Mouse (Mus musculus): Measurements from ENCODE around the gene Asb7. TPM values are rescaled to one million over a fixed set of nuclear protein-coding genes. Genes with fewer than 3 reads are reported as not detected.

Gene Asb7
- 7.3 and 8.2 TPM in 2 replicates for polyA plus RNA-seq (2012; rRNA removed)

- Histone ChIP-seq H3K4me3 (ENCODE audit: control insufficient read depth, insufficient read depth, low read length) (peak within 1 kb of the TSS; percentile 82), H3K36me3 (ENCODE audit: control insufficient read depth, insufficient read depth, low read length) (no peaks in the 10 kb centered on the region), H3K4me1 (replicated peaks; ENCODE audit: control insufficient read depth, insufficient read depth, low read length) (peaks cover 4% of the 10 kb centered on the region), H3K27me3 (ENCODE audit: control insufficient read depth, insufficient read depth, low read length) (no peaks in the 10 kb centered on the region), H3K27ac (ENCODE audit: control insufficient read depth, insufficient read depth, low read length) (peak within 1 kb of the TSS; percentile 9; the same call in 1 of the 2 replicates)
- no peak for DNase-seq
- TF ChIP-seq POLR2A (IDR thresholded peaks at IDR 0.05; ENCODE audit: control insufficient read depth, extremely low read depth, insufficient read depth, low read length, poor library complexity) (no peak), CTCF (IDR thresholded peaks at IDR 0.05; ENCODE audit: borderline replicate concordance, control insufficient read depth, extremely low read depth, insufficient read depth, low read length, poor library complexity) (no peak)
- under 1% methylated on average over 18 of the region's 18 CpGs for WGBS
These were observed at the start of gene Asb7 for GRCm38 (mm10) chr7:66689294-66689619. Asb7 (minus strand) TSS chr7:66689596.

GRCm38 (mm10) chr7:66737418-66737817 lies 48.0 kb upstream of the Asb7 start:
- no peak overlapping the region for H3K4me3 ChIP-seq (ENCODE audit: control insufficient read depth, insufficient read depth, low read length)
- TF ChIP-seq CTCF (IDR thresholded peaks at IDR 0.05; ENCODE audit: borderline replicate concordance, control insufficient read depth, extremely low read depth, insufficient read depth, low read length, poor library complexity) (no peak), POLR2A (IDR thresholded peaks at IDR 0.05; ENCODE audit: control insufficient read depth, extremely low read depth, insufficient read depth, low read length, poor library complexity) (no peak)
- 92% methylated on average over 4 of the region's 4 CpGs for WGBS
- no peaks in the 10 kb centered on the region for H3K36me3 ChIP-seq (ENCODE audit: control insufficient read depth, insufficient read depth, low read length)
- H3K27ac ChIP-seq (ENCODE audit: control insufficient read depth, insufficient read depth, low read length) = no peak overlapping the region
- DNase-seq = no peak
- no peaks in the 10 kb centered on the region for H3K4me1 ChIP-seq (replicated peaks; ENCODE audit: control insufficient read depth, insufficient read depth, low read length)
- no peaks in the 10 kb centered on the region for H3K27me3 ChIP-seq (ENCODE audit: control insufficient read depth, insufficient read depth, low read length)

- 94% methylated on average over 6 of the region's 6 CpGs for WGBS
- Histone ChIP-seq H3K4me3 (ENCODE audit: control insufficient read depth, insufficient read depth, low read length) (no peak overlapping the region), H3K27ac (ENCODE audit: control insufficient read depth, insufficient read depth, low read length) (no peak overlapping the region), H3K36me3 (ENCODE audit: control insufficient read depth, insufficient read depth, low read length) (no peaks in the 10 kb centered on the region), H3K27me3 (ENCODE audit: control insufficient read depth, insufficient read depth, low read length) (no peaks in the 10 kb centered on the region), H3K4me1 (replicated peaks; ENCODE audit: control insufficient read depth, insufficient read depth, low read length) (no peaks in the 10 kb centered on the region)
- no peak for DNase-seq
- TF ChIP-seq POLR2A (IDR thresholded peaks at IDR 0.05; ENCODE audit: control insufficient read depth, extremely low read depth, insufficient read depth, low read length, poor library complexity) = no peak
- TF ChIP-seq CTCF (IDR thresholded peaks at IDR 0.05; ENCODE audit: borderline replicate concordance, control insufficient read depth, extremely low read depth, insufficient read depth, low read length, poor library complexity) = no peak
These were observed 45.6 kb upstream of the Asb7 start for GRCm38 (mm10) chr7:66734993-66735392.

GRCm38 (mm10) chr7:66734466-66734865 lies 45.1 kb upstream of the Asb7 start:
- Histone ChIP-seq H3K4me1 (replicated peaks; ENCODE audit: control insufficient read depth, insufficient read depth, low read length) (no peaks in the 10 kb centered on the region), H3K27me3 (ENCODE audit: control insufficient read depth, insufficient read depth, low read length) (no peaks in the 10 kb centered on the region), H3K4me3 (ENCODE audit: control insufficient read depth, insufficient read depth, low read length) (no peak overlapping the region), H3K27ac (ENCODE audit: control insufficient read depth, insufficient read depth, low read length) (no peak overlapping the region), H3K36me3 (ENCODE audit: control insufficient read depth, insufficient read depth, low read length) (no peaks in the 10 kb centered on the region)
- no peak for DNase-seq
- 98% methylated on average over 4 of the region's 4 CpGs for WGBS
- TF ChIP-seq CTCF (IDR thresholded peaks at IDR 0.05; ENCODE audit: borderline replicate concordance, control insufficient read depth, extremely low read depth, insufficient read depth, low read length, poor library complexity) = no peak
- no peak for TF ChIP-seq POLR2A (IDR thresholded peaks at IDR 0.05; ENCODE audit: control insufficient read depth, extremely low read depth, insufficient read depth, low read length, poor library complexity)

GRCm38 (mm10) chr7:66733882-66734281 lies 44.5 kb upstream of the Asb7 start:
- H3K4me1 ChIP-seq (replicated peaks; ENCODE audit: control insufficient read depth, insufficient read depth, low read length) = no peaks in the 10 kb centered on the region
- H3K36me3 ChIP-seq (ENCODE audit: control insufficient read depth, insufficient read depth, low read length) = no peaks in the 10 kb centered on the region
- 95% methylated on average over 11 of the region's 11 CpGs for WGBS
- no peak for DNase-seq
- no peaks in the 10 kb centered on the region for H3K27me3 ChIP-seq (ENCODE audit: control insufficient read depth, insufficient read depth, low read length)
- H3K27ac ChIP-seq (ENCODE audit: control insufficient read depth, insufficient read depth, low read length) = no peak overlapping the region
- H3K4me3 ChIP-seq (ENCODE audit: control insufficient read depth, insufficient read depth, low read length) = no peak overlapping the region
- TF ChIP-seq POLR2A (IDR thresholded peaks at IDR 0.05; ENCODE audit: control insufficient read depth, extremely low read depth, insufficient read depth, low read length, poor library complexity) (no peak), CTCF (IDR thresholded peaks at IDR 0.05; ENCODE audit: borderline replicate concordance, control insufficient read depth, extremely low read depth, insufficient read depth, low read length, poor library complexity) (no peak)

GRCm38 (mm10) chr7:66733431-66733830 lies 44.0 kb upstream of the Asb7 start:
- DNase-seq = no peak
- 98% methylated on average over 17 of the region's 17 CpGs for WGBS
- Histone ChIP-seq H3K27ac (ENCODE audit: control insufficient read depth, insufficient read depth, low read length) (no peak overlapping the region), H3K4me1 (replicated peaks; ENCODE audit: control insufficient read depth, insufficient read depth, low read length) (no peaks in the 10 kb centered on the region), H3K36me3 (ENCODE audit: control insufficient read depth, insufficient read depth, low read length) (no peaks in the 10 kb centered on the region), H3K27me3 (ENCODE audit: control insufficient read depth, insufficient read depth, low read length) (no peaks in the 10 kb centered on the region), H3K4me3 (ENCODE audit: control insufficient read depth, insufficient read depth, low read length) (no peak overlapping the region)
- TF ChIP-seq POLR2A (IDR thresholded peaks at IDR 0.05; ENCODE audit: control insufficient read depth, extremely low read depth, insufficient read depth, low read length, poor library complexity) (no peak), CTCF (IDR thresholded peaks at IDR 0.05; ENCODE audit: borderline replicate concordance, control insufficient read depth, extremely low read depth, insufficient read depth, low read length, poor library complexity) (no peak)

- H3K4me1 ChIP-seq (replicated peaks; ENCODE audit: control insufficient read depth, insufficient read depth, low read length) = peaks cover 3% of the 10 kb centered on the region
- 94% methylated on average over 2 of the region's 2 CpGs for WGBS
- no peak overlapping the region for H3K27ac ChIP-seq (ENCODE audit: control insufficient read depth, insufficient read depth, low read length)
- H3K4me3 ChIP-seq (ENCODE audit: control insufficient read depth, insufficient read depth, low read length) = no peak overlapping the region
- TF ChIP-seq POLR2A (IDR thresholded peaks at IDR 0.05; ENCODE audit: control insufficient read depth, extremely low read depth, insufficient read depth, low read length, poor library complexity) (no peak), CTCF (IDR thresholded peaks at IDR 0.05; ENCODE audit: borderline replicate concordance, control insufficient read depth, extremely low read depth, insufficient read depth, low read length, poor library complexity) (no peak)
- no peaks in the 10 kb centered on the region for H3K36me3 ChIP-seq (ENCODE audit: control insufficient read depth, insufficient read depth, low read length)
- no peaks in the 10 kb centered on the region for H3K27me3 ChIP-seq (ENCODE audit: control insufficient read depth, insufficient read depth, low read length)
- DNase-seq = no peak
These were observed 39.8 kb upstream of the Asb7 start for GRCm38 (mm10) chr7:66729232-66729631.
